Comparison of ENCODE assay signal across 25 mouse cellular contexts in the genomic region with DNA sequence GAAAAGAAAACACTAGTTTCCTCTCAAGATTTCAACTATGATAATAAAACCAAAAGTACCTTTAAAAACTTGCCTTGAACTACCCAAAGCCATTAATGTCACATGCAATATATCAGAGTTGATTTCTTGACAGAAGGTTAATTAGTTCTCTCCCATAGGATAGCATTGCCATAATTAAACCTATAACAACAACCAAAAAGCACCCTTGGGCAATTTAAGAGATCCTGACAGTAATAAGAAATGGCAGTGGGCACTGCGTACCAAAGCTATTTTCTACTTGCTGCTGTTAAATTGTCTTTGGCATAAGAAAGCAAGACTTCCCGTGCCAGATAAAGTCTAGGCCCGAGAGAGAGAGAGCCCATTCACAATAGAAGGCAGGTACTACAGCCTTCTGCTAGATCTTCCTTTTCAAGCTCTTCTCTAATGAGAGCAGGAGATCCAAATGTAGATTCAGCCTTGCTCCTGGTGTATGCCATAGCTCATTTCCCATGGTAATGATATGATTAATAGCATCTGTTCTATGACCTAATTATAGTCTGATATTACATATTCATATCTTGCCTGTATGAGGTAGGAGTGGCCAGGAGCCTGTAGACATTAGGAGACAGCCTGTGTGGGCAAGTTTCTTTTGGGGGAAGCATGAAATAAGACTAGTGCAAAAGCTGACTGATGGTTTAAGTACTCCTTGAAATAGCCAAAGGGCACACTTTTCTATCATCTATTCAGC.
A peak's percentile ranks its signal among the peaks of the same experiment; 100 is the strongest.
DNase-seq lines count a peak whose midpoint lies in the region; ATAC-seq lines count a peak whose summit lies in the region.
"Had no signal": no experiment of that assay in that cellular context is flagged by ENCODE, and none has a peak within 500 bp of the region (broad histone marks: within the 10 kb centered on the region; RNA-seq: fewer than 3 reads in every experiment).

No protein-coding gene starts in this region.

- 49% methylated on average over 3 of the region's 3 CpGs for WGBS in hindbrain, embryonic 14.5 days
- 79% methylated on average over 3 of the region's 3 CpGs for WGBS in hindbrain, embryonic 10.5 days
- WGBS in hindbrain, embryonic 16.5 days = 44% methylated on average over 3 of the region's 3 CpGs

- DNase-seq in embryo, embryonic 10.5 days (ENCODE audit: low spot score) = peak; percentile 21
- DNase-seq in embryo, embryonic 11 days = no peak
- no peak for DNase-seq in hindbrain, embryonic 14.5 days (ENCODE audit: low spot score)
- no peak for DNase-seq in hindbrain, embryonic 10.5 days (ENCODE audit: low spot score)
- DNase-seq in retina, postnatal 1 day = peak; percentile 69
- DNase-seq: adrenal gland, adult 8-10 months; adrenal gland, postnatal 25 days; cerebellum, adult 18-20 months; cerebellum, adult 9-10 months; cerebellum, postnatal 14 days; forebrain, postnatal 0 days; gastrocnemius, adult 2 months; gastrocnemius, postnatal 14 days; heart, adult 11 months; heart, postnatal 10 days; heart, postnatal 36 days had no signal

- no peaks in the 10 kb centered on the region for H3K9me3 ChIP-seq in hindbrain, embryonic 14.5 days (ENCODE audit: control insufficient read depth, low read length)
- no peaks in the 10 kb centered on the region for H3K9me3 ChIP-seq in hindbrain, embryonic 10.5 days
- H3K9me3 ChIP-seq in hindbrain, embryonic 16.5 days (ENCODE audit: control insufficient read depth, low read length) = no peaks in the 10 kb centered on the region
- H3K9me3 ChIP-seq: embryonic facial prominence, embryonic 12.5 days; embryonic facial prominence, embryonic 15.5 days; heart, embryonic 15.5 days had no signal

- no peak overlapping the region for H3K4me3 ChIP-seq in hindbrain, embryonic 14.5 days (replicated peaks; ENCODE audit: low read length)
- H3K4me3 ChIP-seq in hindbrain, embryonic 10.5 days = no peak overlapping the region
- H3K4me3 ChIP-seq in hindbrain, embryonic 16.5 days (ENCODE audit: low read length) = no peak overlapping the region
- H3K4me3 ChIP-seq: embryonic facial prominence, embryonic 12.5 days; embryonic facial prominence, embryonic 15.5 days; gastrocnemius, adult 2 months; heart, embryonic 15.5 days had no signal

- H3K27me3 ChIP-seq in hindbrain, embryonic 14.5 days (ENCODE audit: control insufficient read depth, insufficient read depth, low read length) = no peaks in the 10 kb centered on the region
- 0 out of 2 replicates have a peak, but pooled peaks cover 3% of the 10 kb centered on the region for H3K27me3 ChIP-seq in hindbrain, embryonic 10.5 days (ENCODE audit: insufficient read depth, poor library complexity, severe bottlenecking)
- no peaks in the 10 kb centered on the region for H3K27me3 ChIP-seq in hindbrain, embryonic 16.5 days (replicated peaks; ENCODE audit: control insufficient read depth, insufficient read depth, low read length)
- H3K27me3 ChIP-seq: embryonic facial prominence, embryonic 15.5 days; heart, embryonic 15.5 days had no signal

- H3K4me2 ChIP-seq in hindbrain, embryonic 14.5 days (replicated peaks) = no peak overlapping the region
- no peak overlapping the region for H3K4me2 ChIP-seq in hindbrain, embryonic 16.5 days (ENCODE audit: low read length)
- H3K4me2 ChIP-seq: embryonic facial prominence, embryonic 12.5 days; embryonic facial prominence, embryonic 15.5 days; heart, embryonic 11.5 days; heart, embryonic 15.5 days had no signal

- peak; percentile 62; the same call in 1 of the 2 replicates for ATAC-seq in hindbrain, embryonic 14.5 days (ENCODE audit: low FRiP score)
- ATAC-seq in hindbrain, embryonic 16.5 days = peak; percentile 80
- ATAC-seq in cerebellum, adult (ENCODE audit: insufficient number of reproducible peaks, low FRiP score, low TSS enrichment) = no peak
- ATAC-seq: activated CD4-positive, CD25-positive, alpha-beta regulatory T cell, adult 4 months; forebrain, embryonic 14.5 days; forebrain, postnatal 0 days; intestine, postnatal 0 days had no signal

- 0 out of 2 replicates have a peak, but pooled peaks cover 3% of the 10 kb centered on the region for H3K4me1 ChIP-seq in hindbrain, embryonic 14.5 days (replicated peaks; ENCODE audit: control insufficient read depth, insufficient read depth, low read length)
- no peaks in the 10 kb centered on the region for H3K4me1 ChIP-seq in hindbrain, embryonic 10.5 days (replicated peaks)
- H3K4me1 ChIP-seq in hindbrain, embryonic 16.5 days (ENCODE audit: control insufficient read depth, insufficient read depth, low read depth, low read length) = no peaks in the 10 kb centered on the region
- H3K4me1 ChIP-seq: embryonic facial prominence, embryonic 12.5 days; embryonic facial prominence, embryonic 15.5 days; heart, embryonic 15.5 days had no signal

- H3K36me3 ChIP-seq in hindbrain, embryonic 14.5 days (replicated peaks; ENCODE audit: control insufficient read depth, insufficient read depth) = no peaks in the 10 kb centered on the region
- H3K36me3 ChIP-seq in hindbrain, embryonic 10.5 days = no peaks in the 10 kb centered on the region
- no peaks in the 10 kb centered on the region for H3K36me3 ChIP-seq in hindbrain, embryonic 16.5 days (ENCODE audit: control insufficient read depth, insufficient read depth, low read length)
- H3K36me3 ChIP-seq: embryonic facial prominence, embryonic 12.5 days; embryonic facial prominence, embryonic 15.5 days; heart, embryonic 15.5 days had no signal

- no peak overlapping the region for H3K27ac ChIP-seq in hindbrain, embryonic 14.5 days
- H3K27ac ChIP-seq in hindbrain, embryonic 10.5 days = no peak overlapping the region
- H3K27ac ChIP-seq in hindbrain, embryonic 16.5 days (ENCODE audit: low read depth, low read length) = no peak overlapping the region
- H3K27ac ChIP-seq: embryonic facial prominence, embryonic 12.5 days; embryonic facial prominence, embryonic 15.5 days; gastrocnemius, adult 2 months; heart, embryonic 15.5 days had no signal

- no peak overlapping the region for H3K9ac ChIP-seq in hindbrain, embryonic 14.5 days
- H3K9ac ChIP-seq in hindbrain, embryonic 16.5 days (ENCODE audit: low read depth, low read length) = no peak overlapping the region
- H3K9ac ChIP-seq: embryonic facial prominence, embryonic 12.5 days; embryonic facial prominence, embryonic 15.5 days; forebrain, postnatal 0 days; heart, embryonic 15.5 days had no signal

Comparison
In these comparisons a context has a peak if more than half of its experiments do, and no peak if none do; other contexts are left out.
1. DNase-seq: peak in embryo, embryonic 10.5 days (single experiment) and retina, postnatal 1 day (single experiment); none in embryo, embryonic 11 days (single experiment), hindbrain, embryonic 14.5 days (single experiment) and hindbrain, embryonic 10.5 days (single experiment).